10 mouse cellular contexts compared by ENCODE assay signal in genomic region chr5:147051500-147052308, GRCm38 (mm10). TPM values are rescaled to one million over a fixed set of nuclear protein-coding genes. Genes with fewer than 3 reads are reported as not detected.
DNase-seq lines count a peak whose midpoint lies in the region; ATAC-seq and TF ChIP-seq lines count a peak whose summit lies in the region.
"Had no signal": no experiment of that assay in that cellular context is flagged by ENCODE, and none has a peak within 500 bp of the region (broad histone marks: within the 10 kb centered on the region; RNA-seq: fewer than 3 reads in every experiment).

No protein-coding gene starts in this region.

- H3K4me1 ChIP-seq in heart, embryonic 11.5 days (ENCODE audit: control insufficient read depth, insufficient read depth, low read length) = peaks cover 10% of the 10 kb centered on the region
- peaks cover 51% of the 10 kb centered on the region for H3K4me1 ChIP-seq in liver, adult 2 months (ENCODE audit: control insufficient read depth, insufficient read depth, low read length)
- peaks cover 62% of the 10 kb centered on the region for H3K4me1 ChIP-seq in liver, embryonic 12.5 days
- peaks cover 4% of the 10 kb centered on the region; the same call in 1 of the 2 replicates for H3K4me1 ChIP-seq in midbrain, postnatal 0 days (ENCODE audit: insufficient read depth, low read length)

- H3K36me3 ChIP-seq in heart, embryonic 11.5 days (ENCODE audit: control insufficient read depth, insufficient read depth, low read length) = no peaks in the 10 kb centered on the region
- H3K36me3 ChIP-seq in liver, adult 2 months (ENCODE audit: control insufficient read depth, insufficient read depth, low read length) = no peaks in the 10 kb centered on the region
- H3K36me3 ChIP-seq in liver, embryonic 12.5 days = no peaks in the 10 kb centered on the region
- H3K36me3 ChIP-seq in midbrain, postnatal 0 days (ENCODE audit: insufficient read depth, low read length) = no peaks in the 10 kb centered on the region
- H3K36me3 ChIP-seq: hindbrain, embryonic 15.5 days had no signal

- H3K27ac ChIP-seq in heart, embryonic 11.5 days (ENCODE audit: low read depth, low read length) = no peak overlapping the region
- peak overlapping the region; percentile 47 for H3K27ac ChIP-seq in liver, adult 2 months (replicated peaks; ENCODE audit: insufficient read depth, low read depth, low read length)
- no peak overlapping the region for H3K27ac ChIP-seq in liver, embryonic 12.5 days
- no peak overlapping the region for H3K27ac ChIP-seq in midbrain, postnatal 0 days (ENCODE audit: low read depth, low read length)
- H3K27ac ChIP-seq: hindbrain, embryonic 15.5 days had no signal

- peak overlapping the region; percentile 35; the same call in 1 of the 2 replicates for H3K4me2 ChIP-seq in heart, embryonic 11.5 days
- H3K4me2 ChIP-seq in liver, embryonic 12.5 days = no peak overlapping the region
- H3K4me2 ChIP-seq in midbrain, postnatal 0 days (ENCODE audit: low read depth, low read length, poor library complexity, severe bottlenecking) = peak overlapping the region; percentile 6; the same call in 1 of the 2 replicates
- H3K4me2 ChIP-seq: hindbrain, embryonic 15.5 days had no signal

- 55% methylated on average over 29 of the region's 29 CpGs for WGBS in heart, embryonic 11.5 days (ENCODE audit: insufficient replicate concordance)
- 30% methylated on average over 29 of the region's 29 CpGs for WGBS in liver, adult 2 months
- 70% methylated on average over 29 of the region's 29 CpGs for WGBS in liver, embryonic 12.5 days (ENCODE audit: insufficient replicate concordance)
- WGBS in midbrain, postnatal 0 days = 50% methylated on average over 29 of the region's 29 CpGs

- no peak overlapping the region for H3K4me3 ChIP-seq in heart, embryonic 11.5 days (ENCODE audit: low read depth, low read length)
- no peak overlapping the region for H3K4me3 ChIP-seq in liver, adult 2 months (ENCODE audit: insufficient read depth, low read depth, low read length)
- no peak overlapping the region for H3K4me3 ChIP-seq in liver, embryonic 12.5 days
- H3K4me3 ChIP-seq in midbrain, postnatal 0 days (ENCODE audit: low read depth, low read length) = no peak overlapping the region
- H3K4me3 ChIP-seq: hindbrain, embryonic 15.5 days had no signal

- no peak for ATAC-seq in heart, embryonic 11.5 days (replicated peaks; ENCODE audit: insufficient number of reproducible peaks, low FRiP score, low TSS enrichment)
- no peak for ATAC-seq in liver, embryonic 12.5 days
- no peak for ATAC-seq in midbrain, postnatal 0 days (ENCODE audit: low FRiP score)
- ATAC-seq: forebrain, embryonic 14.5 days had no signal

- no peak for TF ChIP-seq POLR2A in liver, adult 2 months (IDR thresholded peaks at IDR 0.05; ENCODE audit: extremely low read depth, insufficient read depth, low read length)

- H3K9ac ChIP-seq in heart, embryonic 11.5 days (ENCODE audit: low read depth, low read length) = no peak overlapping the region
- H3K9ac ChIP-seq in liver, adult 2 months (ENCODE audit: low read depth, low read length) = peak overlapping the region; percentile 13; the same call in 1 of the 2 replicates
- no peak overlapping the region for H3K9ac ChIP-seq in liver, embryonic 12.5 days
- H3K9ac ChIP-seq in midbrain, postnatal 0 days (replicated peaks; ENCODE audit: low read length, poor library complexity, severe bottlenecking) = no peak overlapping the region
- H3K9ac ChIP-seq: hindbrain, embryonic 15.5 days had no signal

- no peaks in the 10 kb centered on the region for H3K9me3 ChIP-seq in heart, embryonic 11.5 days (replicated peaks; ENCODE audit: control insufficient read depth, low read length)
- H3K9me3 ChIP-seq in liver, embryonic 12.5 days (replicated peaks) = no peaks in the 10 kb centered on the region
- H3K9me3 ChIP-seq in midbrain, postnatal 0 days (ENCODE audit: low read length) = no peaks in the 10 kb centered on the region
- H3K9me3 ChIP-seq: hindbrain, embryonic 15.5 days had no signal

- TF ChIP-seq CTCF in liver, adult 2 months (IDR thresholded peaks at IDR 0.05; ENCODE audit: low read depth, low read length) = no peak
- no peak for TF ChIP-seq CTCF in midbrain, postnatal 0 days (IDR thresholded peaks at IDR 0.05)

- no peak for DNase-seq in heart, adult 8-10 months (ENCODE audit: low spot score)
- no peak for DNase-seq in liver, adult 2 months (ENCODE audit: extremely low read depth, low read depth, low spot score)
- DNase-seq in adrenal gland, postnatal 36 days = peak; percentile 38 to 55
- DNase-seq in midbrain, postnatal 0 days (ENCODE audit: low spot score) = no peak
- DNase-seq in embryo, embryonic 10 days (ENCODE audit: low spot score) = no peak
- no peak for DNase-seq in thymus, postnatal 10 days (ENCODE audit: low spot score in 2 of 2)

- no peaks in the 10 kb centered on the region for H3K27me3 ChIP-seq in heart, embryonic 11.5 days (ENCODE audit: control insufficient read depth, insufficient read depth, low read length)
- no peaks in the 10 kb centered on the region for H3K27me3 ChIP-seq in liver, adult 2 months (ENCODE audit: control insufficient read depth, insufficient read depth, low read length)
- H3K27me3 ChIP-seq in liver, embryonic 12.5 days (replicated peaks) = no peaks in the 10 kb centered on the region
- H3K27me3 ChIP-seq in midbrain, postnatal 0 days (ENCODE audit: insufficient read depth, low read length) = no peaks in the 10 kb centered on the region
- H3K27me3 ChIP-seq: hindbrain, embryonic 15.5 days had no signal

- H3K79me2 ChIP-seq in liver, adult 2 months (ENCODE audit: control insufficient read depth, insufficient read depth, low read length) = peaks cover 55% of the 10 kb centered on the region

RNA-seq across cellular contexts. Expression of gene Lnx2, which starts 24.7 kb away (rescaled TPM):
- polyA plus RNA-seq in heart, embryonic 11.5 days (2014; fragmentation: Nextera tagmentation; extraction: Ambion mirVana) = 9.4 and 11.0 TPM in 2 replicates
- total RNA-seq in heart, adult 8-10 months (2022) = 10 to 100 TPM in 2 of 4 experiments, 1 to 10 TPM in 2; 7.4 to 11.5 (median 9.4) TPM
- 11.0 and 14.4 TPM in 2 replicates for total RNA-seq in liver, adult 2 months (2014; rRNA removed)
- 19.7 and 24.1 TPM in 2 replicates for polyA plus RNA-seq in liver, adult 2 months (2012; rRNA removed)
- 6.5 and 6.8 TPM in 2 replicates for polyA plus RNA-seq in liver, embryonic 12.5 days (2016; fragmentation: Nextera tagmentation; extraction: Ambion mirVana)
- total RNA-seq in adrenal gland, postnatal 36 days (2021) = 10 to 100 TPM; 11.8 to 17.3 TPM
- 5.6 and 6.5 TPM in 2 replicates for total RNA-seq in midbrain, postnatal 0 days (2014; rRNA removed)
- 2.6 and 2.9 TPM in 2 replicates for polyA plus RNA-seq in midbrain, postnatal 0 days (2015; fragmentation: Nextera tagmentation; extraction: Ambion mirVana)

RNA-seq across cellular contexts. Expression of gene Polr1d, which starts 25.1 kb away (rescaled TPM):
- 103 TPM in 2 replicates for polyA plus RNA-seq in heart, embryonic 11.5 days (2014; fragmentation: Nextera tagmentation; extraction: Ambion mirVana)
- 10 to 100 TPM; 66.0 to 75.4 (median 70.5) TPM for total RNA-seq in heart, adult 8-10 months (2022)
- total RNA-seq in liver, adult 2 months (2014; rRNA removed) = 48.5 and 52.1 TPM in 2 replicates
- 18.2 and 21.7 TPM in 2 replicates for polyA plus RNA-seq in liver, adult 2 months (2012; rRNA removed)
- 116 TPM in 2 replicates for polyA plus RNA-seq in liver, embryonic 12.5 days (2016; fragmentation: Nextera tagmentation; extraction: Ambion mirVana)
- 100 to 1,000 TPM; 127 to 139 TPM for total RNA-seq in adrenal gland, postnatal 36 days (2021)
- total RNA-seq in midbrain, postnatal 0 days (2014; rRNA removed) = 58.4 and 60.1 TPM in 2 replicates
- polyA plus RNA-seq in midbrain, postnatal 0 days (2015; fragmentation: Nextera tagmentation; extraction: Ambion mirVana) = 89.4 and 91.0 TPM in 2 replicates

Comparison
In these comparisons a context has a peak if more than half of its experiments do, and no peak if none do; other contexts are left out.
1. DNase-seq: peak in adrenal gland, postnatal 36 days (2 of 2); none in heart, adult 8-10 months (single experiment), liver, adult 2 months (single experiment), midbrain, postnatal 0 days (single experiment), embryo, embryonic 10 days (single experiment) and thymus, postnatal 10 days (0 of 2).